Mouse (Mus musculus): ENCODE data around the gene Tlnrd1. TPM values are rescaled to one million over a fixed set of nuclear protein-coding genes. Genes with fewer than 3 reads are reported as not detected.

Gene Tlnrd1
- total and polyA plus RNA-seq, 2 experiments from 2014 or later: 9.5 to 54.9 TPM

GRCm38 (mm10) chr7:83911909-83912308, 27.8 kb upstream of the Tlnrd1 start:
- no peak for DNase-seq (ENCODE audit: low spot score)
- no peaks in the 10 kb centered on the region for H3K27me3 ChIP-seq (ENCODE audit: insufficient read depth, low read length)
- no peak overlapping the region for H3K4me3 ChIP-seq (ENCODE audit: low read depth, low read length)
- H3K9me3 ChIP-seq (ENCODE audit: low read length): no peaks in the 10 kb centered on the region
- no peak overlapping the region for H3K9ac ChIP-seq (replicated peaks; ENCODE audit: low read length, poor library complexity, severe bottlenecking)
- H3K36me3 ChIP-seq (ENCODE audit: insufficient read depth, low read length): no peaks in the 10 kb centered on the region
- no peak overlapping the region for H3K4me2 ChIP-seq (ENCODE audit: low read depth, low read length, poor library complexity, severe bottlenecking)
- 84% methylated on average over 3 of the region's 3 CpGs for WGBS
- TF ChIP-seq CTCF (IDR thresholded peaks at IDR 0.05): no peak
- H3K4me1 ChIP-seq (ENCODE audit: insufficient read depth, low read length): no peaks in the 10 kb centered on the region
- H3K27ac ChIP-seq (ENCODE audit: low read depth, low read length): no peak overlapping the region
- ATAC-seq (ENCODE audit: low FRiP score): no peak

- H3K36me3 ChIP-seq (ENCODE audit: insufficient read depth, low read length): peaks cover 7% of the 10 kb centered on the region; the same call in 1 of the 2 replicates
- DNase-seq (ENCODE audit: low spot score) (no peak), ATAC-seq (ENCODE audit: low FRiP score) (no peak)
- H3K27me3 ChIP-seq (ENCODE audit: insufficient read depth, low read length): no peaks in the 10 kb centered on the region
- H3K9ac ChIP-seq (replicated peaks; ENCODE audit: low read length, poor library complexity, severe bottlenecking): no peak overlapping the region
- TF ChIP-seq CTCF (IDR thresholded peaks at IDR 0.05): no peak
- no peaks in the 10 kb centered on the region for H3K9me3 ChIP-seq (ENCODE audit: low read length)
- 95% methylated on average over 3 of the region's 3 CpGs for WGBS
- H3K4me2 ChIP-seq (ENCODE audit: low read depth, low read length, poor library complexity, severe bottlenecking): no peak overlapping the region
- H3K4me3 ChIP-seq (ENCODE audit: low read depth, low read length): no peak overlapping the region
- H3K27ac ChIP-seq (ENCODE audit: low read depth, low read length): no peak overlapping the region
- H3K4me1 ChIP-seq (ENCODE audit: insufficient read depth, low read length): no peaks in the 10 kb centered on the region
Observed at GRCm38 (mm10) chr7:83904831-83905230, 20.7 kb upstream of the Tlnrd1 start.

- H3K27ac ChIP-seq (ENCODE audit: low read depth, low read length): no peak overlapping the region
- no peak overlapping the region for H3K4me2 ChIP-seq (ENCODE audit: low read depth, low read length, poor library complexity, severe bottlenecking)
- ATAC-seq (ENCODE audit: low FRiP score): no peak
- DNase-seq (ENCODE audit: low spot score): no peak
- no peak for TF ChIP-seq CTCF (IDR thresholded peaks at IDR 0.05)
- H3K9me3 ChIP-seq (ENCODE audit: low read length): no peaks in the 10 kb centered on the region
- H3K36me3 ChIP-seq (ENCODE audit: insufficient read depth, low read length): peaks cover 27% of the 10 kb centered on the region
- no peaks in the 10 kb centered on the region for H3K4me1 ChIP-seq (ENCODE audit: insufficient read depth, low read length)
- H3K9ac ChIP-seq (replicated peaks; ENCODE audit: low read length, poor library complexity, severe bottlenecking): no peak overlapping the region
- no peak overlapping the region for H3K4me3 ChIP-seq (ENCODE audit: low read depth, low read length)
- H3K27me3 ChIP-seq (ENCODE audit: insufficient read depth, low read length): no peaks in the 10 kb centered on the region
- 81% methylated on average over 5 of the region's 5 CpGs for WGBS
Observed at GRCm38 (mm10) chr7:83902296-83903145, 18.4 kb upstream of the Tlnrd1 start.

- Histone ChIP-seq H3K4me3 (ENCODE audit: low read depth, low read length) (no peak overlapping the region), H3K36me3 (ENCODE audit: insufficient read depth, low read length) (peaks cover 29% of the 10 kb centered on the region), H3K9me3 (ENCODE audit: low read length) (no peaks in the 10 kb centered on the region), H3K27me3 (ENCODE audit: insufficient read depth, low read length) (no peaks in the 10 kb centered on the region), H3K27ac (ENCODE audit: low read depth, low read length) (no peak overlapping the region), H3K9ac (replicated peaks; ENCODE audit: low read length, poor library complexity, severe bottlenecking) (no peak overlapping the region), H3K4me2 (ENCODE audit: low read depth, low read length, poor library complexity, severe bottlenecking) (no peak overlapping the region), H3K4me1 (ENCODE audit: insufficient read depth, low read length) (no peaks in the 10 kb centered on the region)
- ATAC-seq (ENCODE audit: low FRiP score): no peak
- TF ChIP-seq CTCF (IDR thresholded peaks at IDR 0.05): no peak
- WGBS: 88% methylated on average over 4 of the region's 4 CpGs
- no peak for DNase-seq (ENCODE audit: low spot score)
Observed at GRCm38 (mm10) chr7:83901425-83901824, 17.3 kb upstream of the Tlnrd1 start.

- H3K36me3 ChIP-seq (ENCODE audit: insufficient read depth, low read length): peaks cover 30% of the 10 kb centered on the region
- 77% methylated on average over 3 of the region's 3 CpGs for WGBS
- no peaks in the 10 kb centered on the region for H3K9me3 ChIP-seq (ENCODE audit: low read length)
Observed at GRCm38 (mm10) chr7:83900519-83900918, 16.4 kb upstream of the Tlnrd1 start.

GRCm38 (mm10) chr7:83898267-83898666, 14.2 kb upstream of the Tlnrd1 start:
- Histone ChIP-seq H3K4me3 (ENCODE audit: low read depth, low read length) (no peak overlapping the region), H3K9ac (replicated peaks; ENCODE audit: low read length, poor library complexity, severe bottlenecking) (no peak overlapping the region), H3K4me2 (ENCODE audit: low read depth, low read length, poor library complexity, severe bottlenecking) (no peak overlapping the region), H3K36me3 (ENCODE audit: insufficient read depth, low read length) (peaks cover 33% of the 10 kb centered on the region), H3K27ac (ENCODE audit: low read depth, low read length) (no peak overlapping the region), H3K9me3 (ENCODE audit: low read length) (no peaks in the 10 kb centered on the region), H3K27me3 (ENCODE audit: insufficient read depth, low read length) (no peaks in the 10 kb centered on the region), H3K4me1 (ENCODE audit: insufficient read depth, low read length) (peaks cover 7% of the 10 kb centered on the region)
- DNase-seq (ENCODE audit: low spot score) (no peak), ATAC-seq (ENCODE audit: low FRiP score) (no peak)
- 95% methylated on average over 11 of the region's 11 CpGs for WGBS
- no peak for TF ChIP-seq CTCF (IDR thresholded peaks at IDR 0.05)

More at GRCm38 (mm10) chr7:83900519-83900918, 16.4 kb upstream of the Tlnrd1 start:
- Histone ChIP-seq H3K4me3 (ENCODE audit: low read depth, low read length) (no peak overlapping the region), H3K27me3 (ENCODE audit: insufficient read depth, low read length) (no peaks in the 10 kb centered on the region), H3K4me2 (ENCODE audit: low read depth, low read length, poor library complexity, severe bottlenecking) (no peak overlapping the region), H3K27ac (ENCODE audit: low read depth, low read length) (no peak overlapping the region), H3K4me1 (ENCODE audit: insufficient read depth, low read length) (no peaks in the 10 kb centered on the region), H3K9ac (replicated peaks; ENCODE audit: low read length, poor library complexity, severe bottlenecking) (no peak overlapping the region)
- TF ChIP-seq CTCF (IDR thresholded peaks at IDR 0.05): no peak
- DNase-seq (ENCODE audit: low spot score): no peak
- no peak for ATAC-seq (ENCODE audit: low FRiP score)
